Mouse (Mus musculus) megakaryocyte, adult 5-6 weeks (primary cell): ENCODE measurements around the gene Lce1c. TPM values are rescaled to one million over a fixed set of nuclear protein-coding genes. Genes with fewer than 3 reads are reported as not detected.

ENCODE experiments used
- ATAC-seq: 2 replicates; pipeline ENCODE4 v1.8.0; 2016; ENCODE audit warnings: mild to moderate bottlenecking, inconsistent platforms; ENCODE audit not compliant: poor library complexity, severe bottlenecking
- total RNA-seq, 2 experiments: library from RNA; stranded (forward) in 1 of 2; stranded (reverse) in 1 of 2; fragments of 153-499, 151-499 nt in 1 of 2; fragments of 221-1000, 200-1000 nt in 1 of 2; gene quantifications; 2 replicates each; pipeline versions ENCODE4 v1.2.3 to v1.2.4; 2015 to 2017

The Lce1c gene
- total RNA-seq (2015) (not detected in 2 replicates), total RNA-seq (2017) (not detected in 2 replicates)

DNA sequence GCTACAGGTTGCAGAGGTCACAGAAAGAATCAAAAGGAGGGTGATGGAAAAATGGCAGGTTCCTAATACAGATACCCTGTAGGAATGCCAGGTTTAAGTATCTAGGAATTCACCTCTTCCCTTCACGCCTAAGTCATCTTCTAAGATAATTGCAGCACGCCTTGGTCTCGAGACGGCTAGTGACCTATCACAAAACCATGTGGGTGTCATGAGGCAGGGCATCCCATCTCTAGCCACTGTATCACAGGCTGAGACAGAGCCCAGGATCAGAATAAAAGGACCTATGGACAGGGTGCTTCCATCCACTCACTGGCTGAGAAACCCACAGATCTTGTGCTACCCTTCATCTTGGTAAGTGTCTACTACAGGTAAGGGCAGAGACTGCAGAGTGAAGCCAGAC lies at the start of gene Lce1c:
Gene Lce1c, plus strand, starts transcription at position 301 of the 400 bp plus-strand sequence.
- ATAC-seq, result no peak

DNA sequence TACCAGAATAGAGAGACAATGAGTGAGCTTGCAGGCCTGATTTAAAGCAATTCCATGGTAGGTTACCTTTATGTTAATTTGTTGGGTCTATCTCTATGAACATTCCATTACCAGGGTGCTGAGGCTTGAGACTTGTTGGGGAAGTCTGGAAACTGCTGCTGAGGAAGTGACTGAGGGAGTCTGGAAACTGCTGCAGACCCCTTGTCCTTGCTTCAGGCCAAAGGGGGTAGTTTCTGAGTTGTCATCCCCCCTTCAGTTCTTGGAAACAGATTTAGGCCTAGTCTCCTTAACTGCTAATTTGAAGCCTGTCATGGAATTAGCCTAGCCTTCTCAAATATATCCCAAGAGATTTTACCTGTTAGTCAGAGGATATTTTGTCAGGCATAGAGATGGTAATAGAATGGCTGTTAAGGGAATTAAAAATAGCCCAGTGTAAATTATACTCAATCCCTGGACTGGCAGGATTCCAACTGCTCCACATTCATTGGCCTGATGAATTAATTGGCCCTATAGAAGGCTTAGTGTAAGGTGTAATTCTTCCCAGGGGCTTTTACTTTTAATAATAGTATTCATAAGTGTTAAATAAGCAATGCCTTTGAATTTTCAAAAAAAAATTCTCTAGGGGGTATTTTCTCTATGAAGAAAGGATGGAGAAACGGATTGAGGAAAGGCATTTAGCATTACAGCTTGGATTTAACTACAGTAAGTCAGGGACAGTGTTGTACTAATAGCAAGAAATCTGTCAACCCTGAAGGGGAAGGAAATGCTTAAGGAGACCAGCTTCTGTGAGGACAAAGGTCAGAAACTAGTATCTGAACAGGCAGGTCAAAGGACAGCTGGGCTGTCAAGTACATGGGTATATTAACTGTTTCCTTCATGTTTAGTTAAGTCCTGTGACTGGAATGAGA lies 41.0 kb upstream of the Lce1c start:
- ATAC-seq, result no peak

DNA sequence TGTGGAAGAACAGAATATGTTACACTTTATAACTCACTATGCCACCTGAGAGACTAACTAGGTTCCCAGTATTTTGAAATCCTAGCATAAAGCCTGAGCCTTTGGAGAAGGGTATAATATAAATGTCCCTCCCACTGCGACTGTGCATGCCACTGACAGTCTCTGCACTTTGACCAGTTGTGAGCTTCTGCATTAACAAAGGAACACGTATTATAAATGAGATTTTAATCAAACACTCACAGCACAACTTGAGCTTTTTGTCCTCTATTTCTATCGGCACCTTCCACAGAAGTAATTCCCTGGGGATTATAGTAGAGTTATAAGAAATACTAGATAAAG lies 40.4 kb upstream of the Lce1c start:
- no peak for ATAC-seq

DNA sequence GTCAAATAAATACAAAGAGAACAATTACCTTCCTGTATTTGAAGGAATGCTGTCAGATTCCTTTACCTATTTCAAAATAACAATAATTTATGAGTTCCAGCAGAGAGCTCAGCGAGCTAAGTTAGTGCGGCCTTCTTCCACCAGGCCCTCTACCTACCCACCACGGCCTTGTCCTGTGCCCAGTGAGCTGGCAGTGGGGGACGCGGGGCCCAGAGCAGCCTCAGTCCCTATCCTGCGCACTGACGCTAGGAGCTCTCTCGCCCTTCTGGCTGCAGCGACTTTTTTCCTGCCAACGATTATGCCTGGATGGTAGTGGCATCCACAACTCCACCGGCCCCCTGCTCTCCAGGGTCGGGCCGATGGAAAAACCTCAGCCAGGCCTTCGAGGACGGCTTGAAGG lies 39.2 kb upstream of the Lce1c start:
- ATAC-seq, result no peak

DNA sequence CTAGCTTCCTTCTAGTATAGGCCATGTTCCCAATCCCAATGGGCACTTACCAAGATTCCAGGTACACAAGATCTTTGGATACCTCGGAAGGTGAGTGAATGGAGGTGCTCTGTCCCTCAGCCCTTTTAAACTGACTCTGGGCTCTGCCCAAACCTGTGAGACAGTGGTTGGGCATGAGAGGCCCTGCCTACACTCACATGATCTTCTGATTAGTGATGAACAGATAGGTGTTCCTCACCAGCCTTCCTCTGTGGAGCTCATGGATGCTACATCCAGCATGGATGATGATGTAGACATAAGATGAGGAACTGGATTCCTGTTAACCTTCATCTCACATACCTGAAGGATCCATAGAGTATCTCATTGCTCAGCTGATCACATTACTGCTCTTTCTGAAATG lies 30.8 kb upstream of the Lce1c start, which contains the start of gene Lce1a1:
Gene Lce1a1, minus strand, starts transcription at position 101 of the 400 bp plus-strand sequence.
- ATAC-seq, result no peak

DNA sequence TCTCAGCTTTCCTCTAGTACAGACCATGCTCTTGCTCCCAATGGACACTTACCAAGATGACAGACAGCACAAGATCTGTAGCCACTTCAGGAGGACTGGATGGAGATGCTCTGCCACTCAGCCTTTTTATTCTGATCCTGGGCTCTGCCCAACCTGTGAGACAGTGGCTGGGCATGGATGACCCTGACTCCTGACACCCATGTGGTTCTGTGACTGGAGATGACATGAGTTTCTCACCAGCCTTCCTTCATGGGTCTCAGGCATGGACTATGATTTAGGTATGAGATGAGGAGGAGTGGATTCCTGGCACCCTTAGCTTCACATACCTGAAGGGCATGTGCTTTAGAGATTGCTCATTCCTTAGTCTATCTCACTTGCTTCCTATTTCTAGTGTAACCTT lies 22.2 kb upstream of the Lce1c start, which contains the start of gene Lce1b:
Gene Lce1b, minus strand, starts transcription at position 101 of the 400 bp plus-strand sequence.
- ATAC-seq, result no peak

DNA sequence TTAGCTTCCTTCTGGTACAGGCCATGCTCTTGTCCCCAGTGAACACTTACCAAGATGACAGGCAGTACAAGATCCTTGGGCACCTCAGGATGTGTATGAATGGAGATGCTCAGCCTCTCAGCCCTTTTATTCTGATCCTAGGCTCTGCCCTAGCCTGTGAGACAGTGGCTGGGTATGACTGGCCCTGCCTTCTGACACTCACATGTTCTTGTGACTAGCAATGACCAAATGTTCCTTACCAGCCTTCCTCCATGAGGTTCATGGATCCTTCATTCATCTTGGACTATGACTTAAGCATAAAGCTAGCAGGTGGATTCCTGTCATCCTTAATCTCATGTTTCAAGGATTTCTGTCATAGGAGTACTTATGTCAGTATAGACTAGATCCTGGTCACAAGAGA lies 8.8 kb upstream of the Lce1c start, which contains the start of gene Lce1a2:
Gene Lce1a2, minus strand, starts transcription at position 101 of the 400 bp plus-strand sequence.
- no peak for ATAC-seq

DNA sequence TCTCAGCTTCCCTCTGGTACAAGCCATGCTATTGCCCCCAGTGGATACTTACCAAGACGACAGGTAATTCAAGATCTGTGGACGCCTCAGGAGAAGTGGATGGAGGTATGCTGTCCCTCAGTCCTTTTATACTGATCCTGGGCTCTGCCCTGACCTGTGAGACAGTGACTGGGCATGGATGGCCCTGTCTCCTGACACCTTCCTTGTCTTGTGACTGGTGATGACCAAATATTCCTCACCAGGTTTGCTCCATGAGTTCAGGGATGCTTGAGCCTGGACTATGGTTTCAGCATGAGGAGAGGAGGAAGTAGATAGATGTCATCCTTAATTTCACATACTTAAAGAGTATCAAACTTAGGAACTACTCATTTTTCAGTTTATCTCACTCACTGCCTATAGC lies 8.1 kb downstream of the Lce1c start, which contains the start of gene Lce1d:
Gene Lce1d, minus strand, starts transcription at position 101 of the 400 bp plus-strand sequence.
- no peak for ATAC-seq

DNA sequence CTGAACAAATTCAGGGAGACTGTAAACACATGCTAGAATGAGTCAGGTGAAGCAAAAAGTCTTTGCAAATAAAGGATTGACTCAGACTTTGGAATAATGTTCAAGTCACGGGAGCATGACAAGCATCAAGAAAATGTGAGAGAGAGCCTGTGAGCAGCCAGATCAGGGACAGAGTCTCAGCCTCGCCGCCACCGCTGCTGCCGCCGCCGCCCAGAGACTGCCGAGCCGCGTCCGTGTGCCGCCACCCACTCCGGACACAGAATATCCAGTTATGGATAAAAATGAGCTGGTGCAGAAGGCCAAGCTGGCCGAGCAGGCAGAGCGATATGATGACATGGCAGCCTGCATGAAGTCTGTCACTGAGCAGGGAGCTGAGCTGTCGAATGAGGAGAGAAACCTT lies 10.1 kb downstream of the Lce1c start:
- peak; percentile 77 for ATAC-seq

DNA sequence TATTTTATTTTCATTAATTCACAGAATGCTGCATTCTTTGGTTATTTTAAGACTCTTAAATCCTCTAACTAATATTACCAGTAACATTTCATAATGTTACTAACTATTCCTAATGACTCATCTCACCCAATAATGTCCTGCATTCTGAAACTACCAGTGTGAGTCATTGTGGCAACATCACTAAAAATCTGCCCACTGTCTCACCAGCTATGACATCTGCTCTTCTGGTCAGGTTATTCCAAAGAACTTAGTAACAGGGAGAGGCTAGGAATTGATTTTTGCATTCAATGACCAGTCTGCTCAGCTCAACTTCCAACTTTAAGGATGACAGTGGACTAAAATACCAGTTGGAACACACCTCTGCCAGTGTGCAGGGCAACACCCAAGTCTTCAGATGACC lies 12.6 kb downstream of the Lce1c start:
- no peak for ATAC-seq

DNA sequence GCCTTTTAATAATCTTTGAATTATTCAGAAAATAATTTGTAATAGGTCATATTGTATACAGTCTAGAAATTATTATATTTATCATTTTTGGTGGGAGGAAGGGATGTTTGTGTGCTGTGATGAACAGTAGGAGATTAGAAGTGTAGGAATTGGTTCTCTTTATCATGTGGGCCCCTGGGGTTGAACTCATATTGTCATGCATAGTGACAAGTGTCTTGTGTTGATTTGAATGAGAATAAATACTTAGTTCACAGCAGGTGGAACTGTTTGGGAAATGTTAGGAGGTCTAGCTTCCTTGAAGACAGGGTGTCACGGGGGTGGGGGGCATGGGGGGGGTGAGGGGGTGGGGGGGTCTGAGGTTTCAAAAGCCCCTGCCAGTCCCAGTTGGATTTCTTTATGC lies 15.6 kb downstream of the Lce1c start:
- no peak for ATAC-seq

DNA sequence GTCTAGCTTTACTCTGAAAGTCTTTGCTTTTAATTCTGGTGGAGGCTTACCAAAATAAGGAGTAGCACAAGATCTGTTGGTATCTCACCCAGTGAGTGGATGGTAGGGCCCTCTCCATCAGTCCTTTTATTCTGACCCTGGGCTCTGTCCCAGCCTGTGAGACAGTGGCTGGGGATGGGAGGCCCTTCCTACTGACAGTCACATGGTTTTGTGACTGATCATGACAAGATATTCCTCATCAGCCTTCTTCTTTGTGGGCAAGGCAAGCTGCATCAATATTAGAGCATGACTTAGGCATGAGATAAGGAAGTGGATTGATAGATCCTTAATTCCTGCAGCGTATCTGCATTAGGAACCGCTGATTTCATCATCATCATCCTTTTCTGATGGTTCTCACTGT lies 29.9 kb downstream of the Lce1c start, which contains the start of gene Lce1e:
Gene Lce1e, minus strand, starts transcription at position 101 of the 400 bp plus-strand sequence.
- no peak for ATAC-seq

DNA sequence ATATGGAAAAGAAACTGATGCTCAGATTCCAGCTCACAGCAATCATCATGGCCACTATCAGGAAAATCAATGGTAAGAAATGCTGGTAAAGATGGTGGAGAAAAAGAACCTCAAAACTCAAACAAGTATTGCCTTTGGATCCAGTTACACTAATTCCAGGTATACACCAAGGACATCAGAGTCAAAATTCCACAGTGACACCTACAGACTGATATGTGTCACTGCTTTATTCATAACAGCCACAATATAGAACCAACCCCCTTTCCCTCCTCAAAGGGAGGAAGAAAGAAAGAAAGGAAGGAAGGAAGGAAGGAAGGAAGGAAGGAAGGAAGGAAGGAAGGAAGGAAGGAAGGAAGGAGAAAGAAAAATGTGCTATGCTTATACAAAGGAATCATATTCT lies 36.1 kb downstream of the Lce1c start:
- no peak for ATAC-seq

DNA sequence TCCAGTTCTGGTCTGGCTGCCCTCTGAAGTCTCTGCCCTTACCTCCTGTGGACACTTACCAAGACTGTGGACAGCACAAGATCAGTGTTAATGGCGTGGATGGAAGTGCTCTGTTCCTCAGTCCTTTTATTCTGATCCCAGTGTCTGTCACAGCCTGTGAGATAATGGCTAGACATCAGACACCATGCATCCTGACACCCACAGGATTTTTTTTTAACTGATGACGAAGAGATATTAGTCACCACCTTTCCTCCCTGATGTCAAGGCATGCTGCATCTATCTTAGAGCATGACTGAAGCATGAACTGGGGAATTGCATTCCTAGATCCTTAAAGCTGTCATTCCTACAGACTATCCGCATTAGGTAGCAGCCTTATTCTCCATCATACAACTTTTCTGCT lies 41.2 kb downstream of the Lce1c start, which contains the start of gene Lce1f:
Gene Lce1f, minus strand, starts transcription at position 101 of the 400 bp plus-strand sequence.
- no peak for ATAC-seq

DNA sequence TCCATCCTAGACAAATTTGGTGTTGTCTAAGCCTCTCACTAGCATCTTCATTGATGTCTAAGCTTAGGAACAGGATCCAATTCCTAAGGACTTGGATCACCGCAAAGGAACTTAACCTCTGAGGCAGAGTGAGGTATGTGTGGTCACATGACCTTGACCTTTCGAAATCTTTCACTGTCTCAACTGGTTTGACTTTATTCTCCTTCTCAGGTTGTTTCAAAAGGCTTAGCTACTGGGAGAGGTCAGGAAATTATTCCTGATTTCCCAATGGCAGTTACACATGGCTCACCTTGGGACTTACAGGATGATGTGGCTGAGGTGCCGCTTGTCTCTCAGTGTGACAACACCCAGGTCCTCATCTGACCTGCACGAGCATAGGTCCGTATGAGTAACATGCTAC lies 43.6 kb downstream of the Lce1c start:
- no peak for ATAC-seq

Other genes starting within 250 kb of the Lce1c start
- gene Gm9774, start 249.8 kb upstream of the Lce1c start, total RNA-seq (2015), result 7.0 and 7.4 TPM in 2 replicates
- 1.1 and 2.3 TPM in 2 replicates for gene Gm9774, start 249.8 kb upstream of the Lce1c start, total RNA-seq (2017)
- gene Sprr2k, start 246.7 kb upstream of the Lce1c start, total RNA-seq (2015), result not detected in 2 replicates
- not detected in 2 replicates for gene Sprr2k, start 246.7 kb upstream of the Lce1c start, total RNA-seq (2017)
- not detected in 2 replicates for gene Sprr1b, start 240.5 kb upstream of the Lce1c start, total RNA-seq (2015)
- gene Sprr1b, start 240.5 kb upstream of the Lce1c start, total RNA-seq (2017), result not detected in 2 replicates
- not detected in 2 replicates for gene Sprr3, start 220.5 kb upstream of the Lce1c start, total RNA-seq (2015)
- gene Sprr3, start 220.5 kb upstream of the Lce1c start, total RNA-seq (2017), result not detected in 2 replicates
- not detected in 2 replicates for gene Sprr1a, start 193.4 kb upstream of the Lce1c start, total RNA-seq (2015)
- not detected in 2 replicates for gene Sprr1a, start 193.4 kb upstream of the Lce1c start, total RNA-seq (2017)
- gene Sprr4, start 178.8 kb upstream of the Lce1c start, total RNA-seq (2015), result not detected in 2 replicates
- not detected in 2 replicates for gene Sprr4, start 178.8 kb upstream of the Lce1c start, total RNA-seq (2017)
- gene 2310046K23Rik, start 144.7 kb upstream of the Lce1c start, total RNA-seq (2015), result not detected in 2 replicates
- gene 2310046K23Rik, start 144.7 kb upstream of the Lce1c start, total RNA-seq (2017), result not detected in 2 replicates
- gene Ivl, start 105.5 kb upstream of the Lce1c start, total RNA-seq (2015), result 0.18 TPM in 1 of 2 replicates, not detected in the other
- gene Ivl, start 105.5 kb upstream of the Lce1c start, total RNA-seq (2017), result not detected in 2 replicates
- gene Smcp, start 90.2 kb upstream of the Lce1c start, total RNA-seq (2015), result not detected in 2 replicates
- gene Smcp, start 90.2 kb upstream of the Lce1c start, total RNA-seq (2017), result not detected in 2 replicates
- not detected in 2 replicates for gene 2210017I01Rik, start 71.8 kb upstream of the Lce1c start, total RNA-seq (2015)
- gene 2210017I01Rik, start 71.8 kb upstream of the Lce1c start, total RNA-seq (2017), result not detected in 2 replicates
- not detected in 2 replicates for gene Lce6a, start 57.6 kb upstream of the Lce1c start, total RNA-seq (2015)
- gene Lce6a, start 57.6 kb upstream of the Lce1c start, total RNA-seq (2017), result not detected in 2 replicates
- gene Lce1a1, start 30.9 kb upstream of the Lce1c start, total RNA-seq (2015), result not detected in 2 replicates
- not detected in 2 replicates for gene Lce1a1, start 30.9 kb upstream of the Lce1c start, total RNA-seq (2017)
- gene Lce1b, start 22.3 kb upstream of the Lce1c start, total RNA-seq (2015), result not detected in 2 replicates
- gene Lce1b, start 22.3 kb upstream of the Lce1c start, total RNA-seq (2017), result not detected in 2 replicates
- gene Lce1a2, start 8.9 kb upstream of the Lce1c start, total RNA-seq (2015), result not detected in 2 replicates
- not detected in 2 replicates for gene Lce1a2, start 8.9 kb upstream of the Lce1c start, total RNA-seq (2017)
- gene Lce1d, start 8.0 kb downstream of the Lce1c start, total RNA-seq (2015), result not detected in 2 replicates
- gene Lce1d, start 8.0 kb downstream of the Lce1c start, total RNA-seq (2017), result not detected in 2 replicates
- not detected in 2 replicates for gene Lce1e, start 29.8 kb downstream of the Lce1c start, total RNA-seq (2015)
- gene Lce1e, start 29.8 kb downstream of the Lce1c start, total RNA-seq (2017), result not detected in 2 replicates
- gene Lce1f, start 41.1 kb downstream of the Lce1c start, total RNA-seq (2015), result not detected in 2 replicates
- not detected in 2 replicates for gene Lce1f, start 41.1 kb downstream of the Lce1c start, total RNA-seq (2017)
- not detected in 2 replicates for gene Gm38119, start 59.8 kb downstream of the Lce1c start, total RNA-seq (2015)
- not detected in 2 replicates for gene Gm38119, start 59.8 kb downstream of the Lce1c start, total RNA-seq (2017)
- gene Lce1g, start 73.1 kb downstream of the Lce1c start, total RNA-seq (2015), result not detected in 2 replicates
- not detected in 2 replicates for gene Lce1g, start 73.1 kb downstream of the Lce1c start, total RNA-seq (2017)
- not detected in 2 replicates for gene Lce1h, start 85.8 kb downstream of the Lce1c start, total RNA-seq (2015)
- gene Lce1h, start 85.8 kb downstream of the Lce1c start, total RNA-seq (2017), result not detected in 2 replicates
- not detected in 2 replicates for gene Lce1i, start 99.7 kb downstream of the Lce1c start, total RNA-seq (2015)
- not detected in 2 replicates for gene Lce1i, start 99.7 kb downstream of the Lce1c start, total RNA-seq (2017)
- gene Lce1j, start 111.3 kb downstream of the Lce1c start, total RNA-seq (2015), result not detected in 2 replicates
- not detected in 2 replicates for gene Lce1j, start 111.3 kb downstream of the Lce1c start, total RNA-seq (2017)
- not detected in 2 replicates for gene Lce1k, start 128.6 kb downstream of the Lce1c start, total RNA-seq (2015)
- not detected in 2 replicates for gene Lce1k, start 128.6 kb downstream of the Lce1c start, total RNA-seq (2017)
- gene Kprp, start 148.0 kb downstream of the Lce1c start, total RNA-seq (2015), result not detected in 2 replicates
- not detected in 2 replicates for gene Kprp, start 148.0 kb downstream of the Lce1c start, total RNA-seq (2017)
- gene Lce1l, start 172.0 kb downstream of the Lce1c start, total RNA-seq (2015), result not detected in 2 replicates
- gene Lce1l, start 172.0 kb downstream of the Lce1c start, total RNA-seq (2017), result not detected in 2 replicates
- not detected in 2 replicates for gene 2310050C09Rik, start 191.0 kb downstream of the Lce1c start, total RNA-seq (2015)
- gene 2310050C09Rik, start 191.0 kb downstream of the Lce1c start, total RNA-seq (2017), result not detected in 2 replicates
- not detected in 2 replicates for gene Lce3a, start 247.0 kb downstream of the Lce1c start, total RNA-seq (2015)
- not detected in 2 replicates for gene Lce3a, start 247.0 kb downstream of the Lce1c start, total RNA-seq (2017)